Mouse (Mus musculus) heart, adult 2 months (tissue): ENCODE data around the gene Gm45808.

Experiments used
- CTCF ChIP-seq: fragments of 200-600 bp; IDR thresholded peaks from 2 replicates; pipeline ENCODE4 v1.8.1; 2022; ENCODE audit warnings: antibody characterized with exemption, mild to moderate bottlenecking, moderate library complexity
- POLR2A ChIP-seq: fragments of 200-500 bp; IDR thresholded peaks from 2 replicates; pipeline ENCODE4 v1.6.1; 2011; ENCODE audit warnings: mild to moderate bottlenecking, low read depth, low read length, control low read depth; ENCODE audit not compliant: insufficient read depth

DNA sequence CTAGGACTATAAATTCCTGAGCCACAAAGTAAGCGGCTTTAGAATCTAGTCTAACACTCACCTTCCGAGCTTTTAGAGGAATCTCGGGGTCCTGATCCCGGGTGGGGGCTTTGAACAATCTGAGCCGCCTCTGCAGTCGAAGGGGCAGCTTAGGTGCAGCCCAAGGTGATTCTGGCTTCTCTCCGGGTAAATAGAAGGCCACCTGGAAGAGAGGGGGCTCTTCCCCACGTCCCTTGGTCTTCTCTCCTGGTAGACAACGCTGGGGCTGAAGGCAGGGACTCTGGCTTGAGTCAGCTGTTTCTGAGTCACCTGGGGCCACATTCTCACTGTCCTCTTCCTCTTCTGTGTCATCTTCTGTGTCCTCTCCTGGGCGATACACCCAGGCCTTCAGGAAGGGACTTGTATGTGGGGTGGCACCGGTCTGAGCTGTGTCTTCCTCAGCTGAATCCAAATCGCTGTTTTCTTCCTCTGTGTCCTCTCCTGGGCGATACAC is 37.1 kb upstream of the Gm45808 start:
- TF ChIP-seq CTCF (no peak), POLR2A (no peak)
